Mouse (Mus musculus): ENCODE data around the gene Mrpl49. TPM values are rescaled to one million over a fixed set of nuclear protein-coding genes. Genes with fewer than 3 reads are reported as not detected.

The Mrpl49 gene
- 10 to 100 TPM; 40.9 to 41.3 TPM for total RNA-seq (2021)
- long read RNA-seq, experiment 1, transcript Mrpl49-201 (4 exons, 1,764 nt), result major isoform, 42 of 43 reads
- long read RNA-seq, experiment 1, partial matches to known transcripts, result 0 of 43 reads
- long read RNA-seq, experiment 1, other reads (novel, unspliced or antisense), result 1 of 43 reads
- long read RNA-seq, experiment 2, transcript Mrpl49-201 (4 exons, 1,764 nt), result major isoform, 27 of 28 reads
- long read RNA-seq, experiment 2, partial matches to known transcripts, result 0 of 28 reads
- long read RNA-seq, experiment 2, other reads (novel, unspliced or antisense), result 1 of 28 reads

- Histone ChIP-seq H3K4me3 (peak within 1 kb of the TSS; percentile 86), H3K27ac (peak within 1 kb of the TSS; percentile 94)
- intact Hi-C loops (cut with DNase I), result loop anchor here (1.0 kb wide), 1 partner anchor 10 kb away; no protein-coding TSS in a partner anchor
- TF ChIP-seq CTCF (IDR thresholded peaks at IDR 0.05), result no peak
- peak; percentile 99 to 100 for DNase-seq (ENCODE audit: extremely low spot score in 1 of 2, low spot score in 2 of 2)
Observed at GRCm38 (mm10) chr19:6057313-6058096, at the start of gene Mrpl49, which contains the start of gene Fau. Gene Mrpl49, minus strand, starts transcription at chr19:6057785. Gene Fau, plus strand, starts transcription at chr19:6057844.

- Histone ChIP-seq H3K27ac (no peak within 1 kb of the TSS), H3K4me3 (no peak within 1 kb of the TSS)
- no peak for DNase-seq (ENCODE audit: extremely low spot score in 1 of 2, low spot score in 2 of 2)
- TF ChIP-seq CTCF (IDR thresholded peaks at IDR 0.05), result no peak
- intact Hi-C loops (cut with DNase I), result loop anchor here (5.0 kb wide), 1 partner anchor 212 kb away; no protein-coding TSS in a partner anchor
Observed at GRCm38 (mm10) chr19:6105586-6105985, 48.0 kb upstream of the Mrpl49 start, which contains the start of gene Naaladl1. Gene Naaladl1, plus strand, starts transcription at chr19:6105782.

GRCm38 (mm10) chr19:6104476-6104875 lies 46.9 kb upstream of the Mrpl49 start:
- no peak for TF ChIP-seq CTCF (IDR thresholded peaks at IDR 0.05)
- intact Hi-C loops (cut with DNase I), result no loop called here
- no peak overlapping the region for H3K27ac ChIP-seq
- DNase-seq (ENCODE audit: extremely low spot score in 1 of 2, low spot score in 2 of 2), result no peak
- H3K4me3 ChIP-seq, result no peak overlapping the region

- DNase-seq (ENCODE audit: extremely low spot score in 1 of 2, low spot score in 2 of 2), result no peak
- Histone ChIP-seq H3K27ac (no peak overlapping the region), H3K4me3 (no peak overlapping the region)
- intact Hi-C loops (cut with DNase I), result no loop called here
- no peak for TF ChIP-seq CTCF (IDR thresholded peaks at IDR 0.05)
Observed at GRCm38 (mm10) chr19:6102169-6102853, 44.7 kb upstream of the Mrpl49 start.

- H3K4me3 ChIP-seq, result no peak overlapping the region
- no peak for DNase-seq (ENCODE audit: extremely low spot score in 1 of 2, low spot score in 2 of 2)
- intact Hi-C loops (cut with DNase I), result no loop called here
- no peak overlapping the region for H3K27ac ChIP-seq
- TF ChIP-seq CTCF (IDR thresholded peaks at IDR 0.05), result no peak
Observed at GRCm38 (mm10) chr19:6101186-6101585, 43.6 kb upstream of the Mrpl49 start.

GRCm38 (mm10) chr19:6097847-6098246 lies 40.3 kb upstream of the Mrpl49 start:
- DNase-seq (ENCODE audit: extremely low spot score in 1 of 2, low spot score in 2 of 2), result no peak
- TF ChIP-seq CTCF (IDR thresholded peaks at IDR 0.05), result no peak
- intact Hi-C loops (cut with DNase I), result no loop called here
- Histone ChIP-seq H3K4me3 (no peak overlapping the region), H3K27ac (no peak overlapping the region)

- DNase-seq (ENCODE audit: extremely low spot score in 1 of 2, low spot score in 2 of 2), result no peak
- no peak for TF ChIP-seq CTCF (IDR thresholded peaks at IDR 0.05)
- intact Hi-C loops (cut with DNase I), result no loop called here
- H3K27ac ChIP-seq, result no peak within 1 kb of the TSS
- no peak within 1 kb of the TSS for H3K4me3 ChIP-seq
Observed at GRCm38 (mm10) chr19:6094119-6094518, 36.5 kb upstream of the Mrpl49 start, which contains the start of gene AC131692.1. Gene AC131692.1, plus strand, starts transcription at chr19:6094419.

GRCm38 (mm10) chr19:6088841-6089240 lies 31.3 kb upstream of the Mrpl49 start:
- Histone ChIP-seq H3K27ac (no peak overlapping the region), H3K4me3 (no peak overlapping the region)
- no peak for TF ChIP-seq CTCF (IDR thresholded peaks at IDR 0.05)
- no peak for DNase-seq (ENCODE audit: extremely low spot score in 1 of 2, low spot score in 2 of 2)
- intact Hi-C loops (cut with DNase I), result loop anchor here (10.0 kb wide), 1 partner anchor 246 kb away; the partner anchor contains the start of gene Men1

- no peak for DNase-seq (ENCODE audit: extremely low spot score in 1 of 2, low spot score in 2 of 2)
- H3K4me3 ChIP-seq, result peak overlapping the region; percentile 70
Observed at GRCm38 (mm10) chr19:6085417-6085879, 27.9 kb upstream of the Mrpl49 start.

GRCm38 (mm10) chr19:6084478-6085248 lies 27.1 kb upstream of the Mrpl49 start, which contains the start of the genes Zfpl1 and Cdca5:
Gene Zfpl1, minus strand, starts transcription at chr19:6084956.
Gene Cdca5, plus strand, starts transcription at chr19:6084983.
- no peak; the same call in 1 of the 2 replicates for TF ChIP-seq CTCF (IDR thresholded peaks at IDR 0.05)
- peak within 1 kb of the TSS; percentile 22; the same call in 1 of the 2 replicates for H3K27ac ChIP-seq
- intact Hi-C loops (cut with DNase I), result loop anchor here (2.0 to 10.0 kb wide), 3 partner anchors 24 to 250 kb away; partner anchors contain the start of genes Men1, Sac3d1 and Znhit2
- peak within 1 kb of the TSS; percentile 70 for H3K4me3 ChIP-seq
- peak; percentile 94 to 97 for DNase-seq (ENCODE audit: extremely low spot score in 1 of 2, low spot score in 2 of 2)

More at GRCm38 (mm10) chr19:6085417-6085879, 27.9 kb upstream of the Mrpl49 start:
- H3K27ac ChIP-seq, result no peak overlapping the region
- no peak for TF ChIP-seq CTCF (IDR thresholded peaks at IDR 0.05)
- intact Hi-C loops (cut with DNase I), result loop anchor here (2.0 to 10.0 kb wide), 2 partner anchors 25 to 249 kb away; partner anchors contain the start of genes Men1 and Znhit2

All from left cerebral cortex, adult 2 months (tissue).